Mouse (Mus musculus): ENCODE data around the gene Gimap7.

GRCm38 (mm10) chr6:48718455-48718854 lies at the start of gene Gimap7, which contains the start of gene Gm28053:
- TF ChIP-seq CTCF (IDR thresholded peaks at IDR 0.05; ENCODE audit: low read depth, low read length) (no peak), POLR2A (IDR thresholded peaks at IDR 0.05; ENCODE audit: insufficient read depth, low read length) (no peak), EP300 (IDR thresholded peaks at IDR 0.05; ENCODE audit: insufficient read depth, low read depth, low read length) (no peak)
